Mouse (Mus musculus): ENCODE measurements around the gene Srxn1.

The Srxn1 gene

GRCm38 (mm10) chr2:152119228-152119865 lies 14.0 kb downstream of the Srxn1 start:
- CTCF ChIA-PET, result no interaction called here

GRCm38 (mm10) chr2:152122896-152123295 lies 17.6 kb downstream of the Srxn1 start:
- CTCF ChIA-PET, result no interaction called here

- CTCF ChIA-PET, result no interaction called here
These were observed 23.3 kb downstream of the Srxn1 start for GRCm38 (mm10) chr2:152128597-152128996.

GRCm38 (mm10) chr2:152129778-152130177 lies 24.5 kb downstream of the Srxn1 start:
- CTCF ChIA-PET, result no interaction called here

- CTCF ChIA-PET, result no interaction called here
These were observed 26.7 kb downstream of the Srxn1 start for GRCm38 (mm10) chr2:152132016-152132415.

- CTCF ChIA-PET, result no interaction called here
These were observed 27.4 kb downstream of the Srxn1 start for GRCm38 (mm10) chr2:152132691-152133090.

GRCm38 (mm10) chr2:152139191-152139987 lies 34.1 kb downstream of the Srxn1 start:
- CTCF ChIA-PET, result no interaction called here

- CTCF ChIA-PET, result no interaction called here
These were observed 35.6 kb downstream of the Srxn1 start for GRCm38 (mm10) chr2:152140941-152141340.

- CTCF ChIA-PET, result no interaction called here
These were observed 36.2 kb downstream of the Srxn1 start for GRCm38 (mm10) chr2:152141491-152141890.

- CTCF ChIA-PET, result no interaction called here
These were observed 36.7 kb downstream of the Srxn1 start for GRCm38 (mm10) chr2:152142046-152142445.

GRCm38 (mm10) chr2:152142571-152142970 lies 37.3 kb downstream of the Srxn1 start:
- CTCF ChIA-PET, result no interaction called here

GRCm38 (mm10) chr2:152143279-152144157 lies 38.2 kb downstream of the Srxn1 start, which contains the start of gene Tcf15:
Gene Tcf15 (plus strand): TSS chr2:152143561.
- CTCF ChIA-PET, result no interaction called here

GRCm38 (mm10) chr2:152144158-152144450 lies 38.8 kb downstream of the Srxn1 start:
- CTCF ChIA-PET, result no interaction called here

GRCm38 (mm10) chr2:152144501-152144900 lies 39.2 kb downstream of the Srxn1 start:
- CTCF ChIA-PET, result no interaction called here

- CTCF ChIA-PET, result no interaction called here
These were observed 40.4 kb downstream of the Srxn1 start for GRCm38 (mm10) chr2:152145711-152146110.

GRCm38 (mm10) chr2:152147079-152147478 lies 41.8 kb downstream of the Srxn1 start:
- CTCF ChIA-PET, result no interaction called here

- CTCF ChIA-PET, result no interaction called here
These were observed 43.4 kb downstream of the Srxn1 start for GRCm38 (mm10) chr2:152148675-152149074.

GRCm38 (mm10) chr2:152149891-152150290 lies 44.6 kb downstream of the Srxn1 start:
- CTCF ChIA-PET, result no interaction called here

GRCm38 (mm10) chr2:152150373-152150772 lies 45.1 kb downstream of the Srxn1 start:
- CTCF ChIA-PET, result no interaction called here

GRCm38 (mm10) chr2:152153361-152153760 lies 48.0 kb downstream of the Srxn1 start:
- CTCF ChIA-PET, result no interaction called here

- CTCF ChIA-PET, result interaction anchor here (0.8 kb wide), 1 partner anchor 632 kb away, joined by 21 read pairs; no protein-coding TSS in a partner anchor
These were observed 50.3 kb downstream of the Srxn1 start for GRCm38 (mm10) chr2:152155414-152156208.

GRCm38 (mm10) chr2:152156471-152156870 lies 51.2 kb downstream of the Srxn1 start:
- CTCF ChIA-PET, result no interaction called here
